Mouse (Mus musculus): Measurements from ENCODE around the gene Frmd7.

- TF ChIP-seq CTCF (IDR thresholded peaks at IDR 0.05; ENCODE audit: low read depth, low read length) (no peak), POLR2AphosphoS5 (IDR thresholded peaks at IDR 0.05; ENCODE audit: insufficient replicate concordance, low read depth, low read length) (no peak)
Measured at GRCm38 (mm10) chrX:50988581-50988980, 46.1 kb upstream of the Frmd7 start.

Data from G1E (cell line).